Mouse (Mus musculus) E14TG2a.4 (cell line): ENCODE data around the gene Adra2c.

Experiments
- CTCF ChIP-seq: conservative IDR thresholded peaks from 2 replicates; pipeline ENCODE4 v1.5.1; 2014; ENCODE audit warnings: low read length
- NANOG ChIP-seq: IDR thresholded peaks from 2 replicates; pipeline ENCODE4 v1.6.1; 2014; ENCODE audit warnings: borderline replicate concordance, low read length, mixed read lengths
- POU5F1 ChIP-seq: IDR thresholded peaks from 2 replicates; pipeline ENCODE4 v1.6.1; 2014; ENCODE audit warnings: low read length, borderline replicate concordance

DNA sequence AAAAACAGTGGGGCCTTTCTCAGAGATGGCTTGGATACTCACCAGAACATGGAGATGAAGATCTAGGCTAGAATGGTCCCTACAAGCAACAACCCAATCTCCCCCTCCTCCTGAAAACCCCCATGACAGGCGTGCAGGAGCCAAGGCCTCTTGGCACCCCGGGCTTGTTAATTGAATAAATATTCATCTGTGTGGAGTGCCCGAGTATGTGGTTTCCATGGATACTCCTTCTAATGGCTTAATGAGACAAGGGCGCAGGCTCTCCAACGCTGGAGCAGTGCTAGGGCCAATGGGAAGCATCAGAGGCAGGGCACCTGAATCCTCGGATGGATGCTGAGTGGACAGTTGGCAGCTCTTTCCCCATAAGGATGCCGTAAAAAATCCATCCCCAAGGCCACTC is 10.6 kb upstream of the Adra2c start:
- TF ChIP-seq CTCF, result no peak
- TF ChIP-seq POU5F1, result no peak
- TF ChIP-seq NANOG, result no peak
